Mouse (Mus musculus): ENCODE measurements around the gene Dync1i2.

The Dync1i2 gene

GRCm38 (mm10) chr2:71211591-71212359 lies at the start of gene Dync1i2:
Dync1i2 (plus strand) TSS chr2:71211706.
- peak; percentile 87 for DNase-seq (ENCODE audit: low spot score)

GRCm38 (mm10) chr2:71162831-71163621 lies 48.5 kb upstream of the Dync1i2 start:
- no peak for DNase-seq (ENCODE audit: low spot score)

GRCm38 (mm10) chr2:71167211-71167610 lies 44.3 kb upstream of the Dync1i2 start:
- no peak for DNase-seq (ENCODE audit: low spot score)

DNA sequence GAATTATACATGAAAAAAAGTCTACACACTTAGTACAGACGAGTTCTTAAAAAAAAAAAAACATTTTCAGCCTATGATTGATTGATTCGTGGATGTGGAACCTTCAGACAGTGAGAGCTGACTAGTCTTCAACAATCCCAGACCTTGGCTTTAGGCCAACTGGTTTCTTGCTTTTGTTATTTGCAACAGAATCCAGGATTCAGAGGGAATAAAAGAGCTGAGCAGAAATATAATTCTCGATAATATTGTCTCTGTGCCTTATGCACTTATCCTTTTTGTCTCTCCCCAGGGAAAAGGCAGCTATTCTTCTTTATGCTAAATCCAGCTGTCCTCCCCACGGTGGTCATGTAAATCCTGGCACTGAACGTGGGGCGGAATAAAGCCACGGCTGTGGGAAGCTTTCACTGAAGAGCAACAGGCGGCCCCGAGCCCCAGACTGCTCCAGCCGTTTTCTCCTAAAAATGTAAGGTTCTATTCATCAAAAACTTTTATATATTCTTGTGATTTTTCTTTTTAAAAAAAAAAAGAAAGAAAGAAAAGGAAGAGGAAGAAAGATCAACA lies 43.0 kb upstream of the Dync1i2 start:
- no peak for DNase-seq (ENCODE audit: low spot score)

- no peak for DNase-seq (ENCODE audit: low spot score)
Observed at GRCm38 (mm10) chr2:71173031-71173430, 38.5 kb upstream of the Dync1i2 start.

GRCm38 (mm10) chr2:71176329-71177249 lies 34.9 kb upstream of the Dync1i2 start:
- no peak for DNase-seq (ENCODE audit: low spot score)

DNA sequence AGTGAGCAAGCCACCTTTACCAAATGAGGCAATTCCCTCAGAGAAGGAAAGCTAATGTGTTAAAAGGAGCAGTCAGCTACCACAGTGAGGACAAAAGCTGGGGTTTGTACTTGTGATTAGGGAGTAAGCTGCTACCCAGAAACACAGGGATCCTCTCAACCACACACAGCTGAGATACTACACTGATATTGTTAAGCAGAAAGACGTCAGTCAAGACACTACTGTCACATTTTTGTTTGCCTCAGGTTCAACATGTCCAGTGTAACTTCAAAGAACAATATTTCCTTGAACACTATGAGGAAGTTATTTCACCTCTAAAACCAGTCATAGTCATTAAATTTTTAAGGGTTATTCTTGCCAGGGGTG lies 34.3 kb upstream of the Dync1i2 start:
- no peak for DNase-seq (ENCODE audit: low spot score)

DNA sequence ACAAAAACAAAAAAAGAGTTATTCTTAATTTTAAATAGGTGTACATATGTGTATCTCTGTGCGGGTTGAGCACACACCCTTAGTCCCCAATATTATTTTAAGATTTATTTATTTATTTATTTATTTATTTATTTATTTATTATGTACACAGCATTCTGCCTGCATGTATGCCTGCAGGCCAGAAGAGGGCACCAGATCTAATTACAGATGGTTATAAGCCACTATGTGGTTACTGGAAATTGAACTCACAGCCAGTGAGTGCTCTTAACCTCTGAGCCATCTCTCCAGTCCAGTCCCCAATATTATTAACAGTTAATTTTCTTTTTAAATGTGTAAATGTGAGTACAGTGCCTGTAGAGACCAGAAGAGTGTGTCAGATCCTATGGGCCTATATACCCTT lies 33.7 kb upstream of the Dync1i2 start:
- DNase-seq (ENCODE audit: low spot score) = no peak

DNA sequence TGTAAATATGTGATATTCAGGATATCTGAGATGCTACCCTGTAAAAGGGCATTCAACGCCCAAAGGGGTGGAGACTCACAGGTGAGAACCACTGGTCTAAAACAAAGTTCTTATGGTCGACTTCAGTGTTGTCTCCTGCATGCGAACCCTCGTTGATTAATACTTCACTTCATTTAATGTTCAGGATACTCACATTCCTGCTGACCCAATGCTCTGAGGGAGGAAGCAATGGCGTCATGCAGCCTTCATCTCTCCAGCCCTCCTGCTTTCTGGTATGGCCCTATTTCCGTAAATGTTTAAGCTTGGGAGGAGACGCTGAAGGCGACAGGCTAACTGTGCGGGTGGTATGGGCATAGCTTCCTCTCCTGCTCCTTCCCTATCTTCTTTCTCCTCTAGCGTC lies 31.8 kb upstream of the Dync1i2 start:
- DNase-seq (ENCODE audit: low spot score) = no peak

- no peak for DNase-seq (ENCODE audit: low spot score)
Observed at GRCm38 (mm10) chr2:71180566-71181217, 30.8 kb upstream of the Dync1i2 start.

DNA sequence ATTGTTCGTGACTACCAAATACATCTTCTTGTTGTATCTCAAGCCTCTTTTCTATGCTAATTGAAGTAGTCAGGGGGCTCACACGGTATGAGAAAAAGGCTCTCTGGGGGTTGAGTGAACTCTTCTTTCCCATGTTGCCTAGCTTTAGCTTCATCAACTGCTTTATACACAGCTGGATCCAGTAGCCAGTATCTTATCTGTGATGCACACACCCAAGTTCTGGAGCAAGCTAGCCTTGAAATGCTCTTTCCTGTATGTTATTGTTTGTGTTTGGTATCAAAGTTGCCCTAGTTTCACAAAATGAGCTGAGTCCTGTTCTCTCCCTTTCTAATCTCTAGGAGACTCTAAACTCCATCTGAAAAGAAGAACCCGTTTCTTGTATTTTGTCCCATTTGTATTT lies 23.6 kb upstream of the Dync1i2 start:
- no peak for DNase-seq (ENCODE audit: low spot score)

DNA sequence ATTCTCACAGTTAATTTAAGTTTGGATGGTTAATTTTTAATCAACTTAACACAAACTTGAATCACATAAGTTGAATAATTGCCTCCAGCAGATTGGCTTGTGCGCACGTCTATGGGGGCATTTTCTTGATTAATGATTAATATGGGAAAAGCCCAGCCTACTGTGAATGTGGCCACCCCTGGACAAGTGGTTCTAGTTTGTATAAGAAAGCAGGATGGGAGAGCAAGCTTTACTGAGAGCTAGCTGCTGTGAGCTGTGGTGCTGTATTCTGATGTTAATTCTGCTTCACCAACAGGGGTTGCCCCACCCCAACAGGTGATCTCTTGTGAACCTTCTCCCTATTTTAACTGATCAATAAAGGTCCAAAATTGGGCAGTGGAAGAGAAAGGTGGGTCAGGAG lies 22.6 kb upstream of the Dync1i2 start:
- no peak for DNase-seq (ENCODE audit: low spot score)

DNA sequence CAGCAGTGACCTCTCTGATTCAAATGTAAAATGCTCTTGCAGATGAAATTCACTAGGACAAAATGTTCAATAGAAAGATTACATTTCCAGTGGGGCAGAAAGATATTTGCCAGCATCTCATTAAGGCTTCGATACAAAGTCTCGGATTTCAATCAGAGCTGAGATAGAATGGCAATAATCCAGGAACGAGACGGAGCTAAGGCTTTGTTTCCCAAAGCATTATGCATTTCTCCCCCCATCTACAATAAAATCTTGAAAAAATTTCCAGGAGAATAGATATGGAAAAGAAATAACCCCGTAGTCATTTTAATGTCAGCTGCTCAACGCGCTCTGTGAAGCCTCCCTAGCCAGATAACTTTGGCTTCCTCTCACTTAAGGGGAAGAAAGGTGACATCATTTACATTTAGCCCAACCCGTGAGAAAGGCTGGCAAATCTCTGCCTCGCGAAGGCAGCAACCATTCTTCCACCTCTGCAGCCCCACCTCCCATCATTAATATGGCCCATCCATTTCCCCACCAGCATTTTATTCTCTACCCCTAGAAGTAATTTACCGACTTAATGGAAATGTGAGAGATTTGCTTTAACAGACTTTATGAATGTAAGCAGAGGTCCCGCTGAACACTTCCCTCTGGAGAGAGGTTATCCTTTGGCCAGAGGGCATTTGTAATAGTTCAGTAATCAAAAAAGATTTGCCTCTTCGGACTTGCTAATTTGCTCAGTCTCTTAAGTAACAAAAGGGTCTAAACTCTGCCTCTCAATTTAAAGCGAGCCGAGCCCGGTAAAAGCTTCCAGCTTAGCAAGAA lies 19.9 kb upstream of the Dync1i2 start:
- DNase-seq (ENCODE audit: low spot score) = no peak

DNA sequence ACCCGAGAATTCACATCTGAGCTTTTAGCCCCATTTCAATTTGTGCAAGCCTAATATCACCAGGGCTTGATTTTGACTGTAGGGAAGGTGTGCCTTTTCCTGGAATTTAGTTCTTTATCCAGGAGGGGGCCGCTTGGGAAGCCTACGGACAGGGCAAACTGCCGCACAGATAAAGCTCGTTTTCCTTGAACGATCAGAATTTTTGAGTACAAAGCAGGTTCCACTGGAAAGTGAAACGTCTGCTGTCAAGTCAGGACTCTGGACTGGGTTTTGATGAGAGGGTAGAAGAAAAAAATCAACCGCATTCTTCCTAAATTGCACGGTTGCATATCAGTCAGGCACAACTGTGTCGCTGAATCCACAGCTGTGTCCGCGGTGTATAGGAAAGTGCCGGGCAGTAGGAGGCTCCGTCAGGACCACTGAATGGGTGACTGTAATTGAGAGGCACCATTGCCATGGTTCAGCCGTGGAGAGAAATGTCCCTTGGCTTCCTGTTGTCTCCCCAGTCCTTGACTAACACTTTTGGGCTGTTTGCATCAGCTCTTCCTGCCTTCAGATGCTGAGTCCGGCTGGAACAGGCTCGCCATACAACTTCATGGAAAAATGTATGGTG lies 19.2 kb upstream of the Dync1i2 start:
- DNase-seq (ENCODE audit: low spot score) = no peak

- DNase-seq (ENCODE audit: low spot score) = no peak
Observed at GRCm38 (mm10) chr2:71194137-71194960, 17.2 kb upstream of the Dync1i2 start.

DNA sequence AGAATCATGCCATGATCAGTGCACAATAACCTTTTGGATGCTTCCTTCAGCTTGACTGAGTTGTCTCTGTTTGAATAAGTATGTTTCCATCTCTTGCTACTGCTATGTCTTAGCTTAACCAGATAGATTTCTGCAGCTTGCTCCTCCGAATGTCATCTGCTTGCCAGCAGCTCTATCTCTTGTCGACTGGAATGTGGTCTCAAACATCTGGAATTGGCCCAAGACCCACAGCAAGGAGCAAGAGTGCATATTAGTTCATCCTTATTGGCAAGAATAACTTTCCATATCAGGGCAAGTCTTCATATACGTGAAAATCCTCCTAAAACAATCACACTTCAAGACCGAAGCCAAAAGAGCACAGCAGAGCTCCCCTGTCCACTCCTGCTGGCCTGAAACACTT lies 14.6 kb upstream of the Dync1i2 start:
- no peak for DNase-seq (ENCODE audit: low spot score)

- DNase-seq (ENCODE audit: low spot score) = no peak
Observed at GRCm38 (mm10) chr2:71198907-71199306, 12.6 kb upstream of the Dync1i2 start.

DNA sequence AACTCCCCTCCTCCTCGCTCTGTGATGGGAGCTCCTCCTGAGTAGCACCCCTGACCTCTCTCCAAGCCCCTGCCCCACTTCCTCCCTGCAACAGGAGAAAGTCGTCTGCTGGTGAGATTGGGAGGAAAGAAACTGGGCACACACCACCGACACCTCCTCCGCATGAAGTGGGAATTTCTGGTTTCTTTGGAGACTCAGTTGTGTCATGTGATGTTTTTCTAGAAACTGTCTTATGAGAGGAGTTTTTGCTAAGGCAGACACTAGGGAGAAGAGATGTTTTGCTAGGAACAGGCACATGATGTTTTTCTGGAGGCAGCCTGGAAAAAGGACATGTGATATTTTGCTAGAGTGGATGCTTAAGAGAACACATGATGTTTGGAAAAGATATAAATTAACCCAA lies 11.0 kb upstream of the Dync1i2 start:
- DNase-seq (ENCODE audit: low spot score) = no peak

DNA sequence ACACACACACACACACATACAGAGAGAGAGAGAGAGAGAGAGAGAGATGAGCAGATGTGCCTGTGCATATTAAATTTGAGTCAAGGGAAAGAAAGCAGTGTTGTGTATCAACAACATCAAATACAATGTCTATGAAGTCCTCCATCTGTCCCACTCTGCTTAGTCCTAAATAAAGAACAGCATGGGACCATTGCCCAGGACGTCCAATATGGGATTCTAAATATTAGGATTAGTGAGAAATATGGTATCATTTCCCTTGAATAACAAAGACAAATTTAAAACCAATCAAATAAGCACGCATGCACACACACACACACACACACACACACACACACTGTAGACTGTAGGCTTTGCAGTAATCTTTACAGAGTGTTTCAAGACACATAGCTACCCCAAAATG lies 9.6 kb upstream of the Dync1i2 start:
- DNase-seq (ENCODE audit: low spot score) = no peak
